Mouse (Mus musculus): ENCODE results near the gene Eno1. TPM values are rescaled to one million over a fixed set of nuclear protein-coding genes. Genes with fewer than 3 reads are reported as not detected.
"Not testable (repeated sequence)": the region's sequence is repeated elsewhere in the genome, so short reads cannot be mapped to it uniquely, and the experiment has no call there.

Eno1 gene
- polyA plus RNA-seq, 1 experiment from 2014 or later = 935 TPM

DNA sequence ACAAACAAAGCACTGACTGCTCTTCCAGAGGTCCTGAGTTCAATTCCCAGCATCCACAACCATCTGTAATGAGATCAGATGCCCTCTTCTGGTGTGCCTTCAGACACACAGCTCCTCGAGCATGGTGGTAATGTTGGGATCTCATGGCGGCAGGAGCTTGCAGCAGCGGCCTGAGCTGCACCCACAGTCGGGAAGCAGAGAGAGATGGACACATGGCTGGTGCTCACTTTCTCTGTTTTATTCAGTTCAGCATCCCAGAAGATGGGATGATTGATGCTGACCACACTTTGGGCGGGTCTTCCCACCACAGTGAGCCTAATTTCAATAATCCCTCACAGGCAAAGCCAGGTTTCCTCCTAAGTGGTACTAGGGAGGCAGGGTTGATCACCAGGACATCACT, 39.0 kb downstream of the Eno1 start:
- WGBS = 81% methylated on average over 5 of the region's 5 CpGs

DNA sequence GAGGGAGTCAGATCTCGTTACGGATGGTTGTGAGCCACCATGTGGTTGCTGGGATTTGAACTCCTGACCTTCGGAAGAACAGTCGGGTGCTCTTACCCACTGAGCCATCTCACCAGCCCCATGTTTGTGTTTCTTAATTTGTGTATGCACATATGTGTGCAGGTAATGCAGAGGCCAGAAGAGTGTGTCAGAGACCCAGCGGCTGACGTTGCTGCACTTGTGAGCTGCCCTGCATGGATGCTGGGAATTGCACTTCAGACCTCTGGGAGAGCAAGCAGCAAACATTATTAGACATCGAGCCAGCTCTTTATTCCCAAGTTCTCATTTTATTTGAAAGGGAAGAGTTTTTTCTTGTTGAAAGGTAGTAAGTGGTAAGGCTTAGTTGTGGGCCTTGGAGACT, 42.8 kb downstream of the Eno1 start:
- not testable (repeated sequence) for H3K9me3 ChIP-seq (ENCODE audit: control insufficient read depth, low read length); H3K4me3 ChIP-seq (replicated peaks; ENCODE audit: low read depth, low read length); H3K4me1 ChIP-seq (ENCODE audit: control insufficient read depth, insufficient read depth, low read length); H3K27ac ChIP-seq (replicated peaks; ENCODE audit: low read depth, low read length); ATAC-seq (ENCODE audit: low FRiP score, low TSS enrichment); H3K9ac ChIP-seq (replicated peaks; ENCODE audit: low read length); H3K4me2 ChIP-seq (ENCODE audit: low read length); H3K27me3 ChIP-seq (ENCODE audit: control insufficient read depth, insufficient read depth, low read length); DNase-seq; H3K36me3 ChIP-seq (ENCODE audit: control insufficient read depth, insufficient read depth, low read length)
- 88% methylated on average over 5 of the region's 7 CpGs for WGBS

More for the DNA sequence above, 39.0 kb downstream of the Eno1 start:
- no peak overlapping the region for H3K9ac ChIP-seq (replicated peaks; ENCODE audit: low read length)
- DNase-seq = no peak
- H3K4me3 ChIP-seq (replicated peaks; ENCODE audit: low read depth, low read length) = no peak overlapping the region
- H3K36me3 ChIP-seq (ENCODE audit: control insufficient read depth, insufficient read depth, low read length) = no peaks in the 10 kb centered on the region
- no peak overlapping the region for H3K27ac ChIP-seq (replicated peaks; ENCODE audit: low read depth, low read length)
- peaks cover 15% of the 10 kb centered on the region; the same call in 1 of the 2 replicates for H3K4me1 ChIP-seq (ENCODE audit: control insufficient read depth, insufficient read depth, low read length)
- H3K27me3 ChIP-seq (ENCODE audit: control insufficient read depth, insufficient read depth, low read length) = no peaks in the 10 kb centered on the region
- no peak for ATAC-seq (ENCODE audit: low FRiP score, low TSS enrichment)
- no peak overlapping the region for H3K4me2 ChIP-seq (ENCODE audit: low read length)
- H3K9me3 ChIP-seq (ENCODE audit: control insufficient read depth, low read length) = no peaks in the 10 kb centered on the region

DNA sequence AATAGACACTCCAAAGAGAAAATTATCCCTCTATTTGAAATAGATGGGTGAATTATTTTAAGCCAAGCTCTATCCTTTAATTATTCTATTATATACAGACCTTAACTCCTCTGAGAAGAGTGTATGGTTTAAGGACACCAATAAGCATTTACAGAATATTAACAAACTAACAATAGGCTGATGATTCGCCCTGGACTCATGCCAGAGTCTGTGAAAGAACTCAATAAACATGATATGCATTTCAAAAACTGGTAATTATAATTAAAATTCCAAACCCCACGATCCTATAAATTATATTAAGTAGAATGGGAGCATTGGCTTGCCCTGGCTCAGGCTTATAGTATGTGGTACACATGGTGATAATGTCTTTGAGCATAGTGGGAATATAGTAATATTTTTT, 43.5 kb downstream of the Eno1 start:
- ATAC-seq (ENCODE audit: low FRiP score, low TSS enrichment) = no peak

DNA sequence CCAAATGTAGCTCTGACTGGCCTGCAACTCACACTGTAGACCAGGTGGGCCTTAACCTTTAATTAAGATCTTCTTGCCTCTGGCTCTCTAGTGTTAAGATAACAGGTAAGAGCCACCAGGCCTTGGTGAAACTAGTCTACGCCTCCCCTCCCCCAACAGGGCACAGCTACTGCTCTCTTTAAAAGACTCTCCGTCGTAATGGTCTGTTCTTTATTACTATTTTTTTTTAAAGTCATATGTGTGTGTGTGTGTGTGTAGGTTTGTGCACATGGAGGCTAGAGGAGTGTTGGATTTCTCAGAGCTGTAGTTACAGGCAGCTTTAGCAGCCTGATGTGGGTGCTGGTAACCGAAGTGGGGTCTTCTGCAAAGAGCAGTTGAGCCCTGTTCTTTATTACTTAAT, 43.9 kb downstream of the Eno1 start:
- Histone ChIP-seq H3K4me1 (ENCODE audit: control insufficient read depth, insufficient read depth, low read length) (0 out of 2 replicates have a peak, but pooled peaks cover 5% of the 10 kb centered on the region), H3K27ac (replicated peaks; ENCODE audit: low read depth, low read length) (peak overlapping the region; percentile 98), H3K9me3 (ENCODE audit: control insufficient read depth, low read length) (no peaks in the 10 kb centered on the region), H3K4me3 (replicated peaks; ENCODE audit: low read depth, low read length) (peak overlapping the region; percentile 95), H3K36me3 (ENCODE audit: control insufficient read depth, insufficient read depth, low read length) (no peaks in the 10 kb centered on the region), H3K4me2 (ENCODE audit: low read length) (peak overlapping the region; percentile 65), H3K27me3 (ENCODE audit: control insufficient read depth, insufficient read depth, low read length) (no peaks in the 10 kb centered on the region), H3K9ac (replicated peaks; ENCODE audit: low read length) (peak overlapping the region; percentile 78; the same call in 1 of the 2 replicates)
- ATAC-seq (ENCODE audit: low FRiP score, low TSS enrichment) (no peak), DNase-seq (no peak)
- WGBS = 41% methylated on average over 4 of the region's 4 CpGs

More for the DNA sequence above, 43.5 kb downstream of the Eno1 start:
- H3K27me3 ChIP-seq (ENCODE audit: control insufficient read depth, insufficient read depth, low read length) = no peaks in the 10 kb centered on the region
- DNase-seq = no peak
- peak overlapping the region; percentile 65; the same call in 1 of the 2 replicates for H3K4me2 ChIP-seq (ENCODE audit: low read length)
- no peak overlapping the region for H3K4me3 ChIP-seq (replicated peaks; ENCODE audit: low read depth, low read length)
- peak overlapping the region; percentile 98; the same call in 1 of the 2 replicates for H3K27ac ChIP-seq (replicated peaks; ENCODE audit: low read depth, low read length)
- no peaks in the 10 kb centered on the region for H3K36me3 ChIP-seq (ENCODE audit: control insufficient read depth, insufficient read depth, low read length)
- WGBS = 68% methylated on average over 2 of the region's 2 CpGs
- 0 out of 2 replicates have a peak, but pooled peaks cover 5% of the 10 kb centered on the region for H3K4me1 ChIP-seq (ENCODE audit: control insufficient read depth, insufficient read depth, low read length)
- H3K9me3 ChIP-seq (ENCODE audit: control insufficient read depth, low read length) = no peaks in the 10 kb centered on the region
- no peak overlapping the region for H3K9ac ChIP-seq (replicated peaks; ENCODE audit: low read length)

DNA sequence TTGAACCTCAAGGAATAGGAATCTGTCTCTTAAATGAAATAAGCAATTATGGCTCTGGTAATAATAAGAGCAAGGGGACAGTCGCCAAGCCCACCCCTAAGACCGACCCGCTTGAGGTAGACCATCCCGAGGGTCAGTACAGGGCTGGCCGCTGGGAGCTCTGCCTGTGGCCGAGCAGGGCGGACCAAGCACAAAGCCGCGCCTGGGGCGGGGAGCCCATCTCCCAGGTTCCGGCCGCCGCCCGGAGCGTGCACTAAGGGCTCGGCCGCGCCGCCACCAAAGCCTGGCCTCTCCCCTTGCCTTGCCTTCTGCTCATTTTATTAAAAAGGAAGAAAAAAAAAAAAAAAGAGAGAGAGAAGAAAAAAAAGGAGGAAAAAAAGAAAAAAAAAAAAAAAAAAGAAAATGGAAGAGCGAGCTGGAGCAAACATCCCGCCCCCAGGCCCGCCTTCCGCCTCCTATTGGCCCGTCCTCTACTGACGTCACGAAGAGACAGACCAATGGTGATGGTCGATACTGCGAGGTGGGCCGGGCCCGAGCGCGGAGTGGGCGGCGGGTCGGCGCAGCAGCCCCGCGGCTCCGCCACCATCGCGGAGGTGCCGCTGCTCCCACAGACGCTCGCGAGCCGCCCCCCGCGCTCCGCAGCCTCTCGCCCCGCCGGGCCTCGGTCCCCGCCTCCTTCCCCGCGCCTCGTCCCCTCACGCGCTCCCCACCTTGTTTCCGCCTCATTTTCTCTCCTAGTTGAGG, 44.7 kb downstream of the Eno1 start, which contains the start of gene Rere:
Gene Rere, plus strand, starts transcription at position 629 of the 744 bp plus-strand sequence.
- Histone ChIP-seq H3K27ac (replicated peaks; ENCODE audit: low read depth, low read length) (peak within 1 kb of the TSS; percentile 98), H3K4me2 (ENCODE audit: low read length) (peak within 1 kb of the TSS; percentile 68), H3K36me3 (ENCODE audit: control insufficient read depth, insufficient read depth, low read length) (no peaks in the 10 kb centered on the region), H3K4me3 (replicated peaks; ENCODE audit: low read depth, low read length) (peak within 1 kb of the TSS; percentile 95), H3K4me1 (ENCODE audit: control insufficient read depth, insufficient read depth, low read length) (peaks cover 10% of the 10 kb centered on the region; the same call in 1 of the 2 replicates), H3K27me3 (ENCODE audit: control insufficient read depth, insufficient read depth, low read length) (no peaks in the 10 kb centered on the region), H3K9me3 (ENCODE audit: control insufficient read depth, low read length) (no peaks in the 10 kb centered on the region), H3K9ac (replicated peaks; ENCODE audit: low read length) (peak within 1 kb of the TSS; percentile 99)
- ATAC-seq (ENCODE audit: low FRiP score, low TSS enrichment) = peak; percentile 99
- peak; percentile 98 for DNase-seq
- under 1% methylated on average over 59 of the region's 60 CpGs for WGBS

DNA sequence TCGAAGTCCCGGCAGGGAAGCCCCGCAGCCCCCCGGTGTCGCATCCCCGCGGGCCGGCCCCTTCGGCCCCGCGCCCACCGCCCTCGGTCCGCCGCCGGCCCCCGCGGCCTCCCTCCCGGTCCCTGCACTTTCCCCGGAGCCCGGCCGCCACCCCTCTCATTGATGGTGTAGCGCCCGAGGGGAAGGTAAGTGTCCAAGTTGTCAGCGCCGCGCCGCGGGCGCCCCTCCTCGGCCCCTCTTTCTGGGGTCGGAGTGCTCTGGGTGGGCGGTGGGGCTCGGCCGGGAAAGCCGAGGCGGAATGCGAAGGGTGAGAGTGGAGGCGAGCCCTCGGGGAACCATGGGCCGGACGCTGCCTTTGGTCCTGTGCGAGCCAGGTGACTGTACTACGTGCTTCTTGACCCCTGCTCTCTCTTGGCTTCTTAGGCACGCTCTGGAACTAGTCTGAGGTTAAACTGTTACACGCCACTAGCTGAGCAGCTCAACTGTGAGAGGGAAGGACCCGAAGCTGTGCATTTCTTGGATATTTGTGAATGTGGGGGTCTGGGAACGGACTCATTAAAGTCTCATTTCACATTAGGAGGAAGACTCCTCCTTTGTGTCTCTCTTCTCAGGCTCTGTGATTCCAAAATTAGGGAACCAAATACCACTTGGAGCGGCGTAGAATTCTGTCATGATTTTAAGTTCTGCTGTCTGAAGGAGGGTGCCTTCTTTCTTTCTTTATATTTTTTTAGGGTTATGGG, 45.5 kb downstream of the Eno1 start:
- DNase-seq = peak; percentile 64
- peak overlapping the region; percentile 95 for H3K4me3 ChIP-seq (replicated peaks; ENCODE audit: low read depth, low read length)
- H3K9ac ChIP-seq (replicated peaks; ENCODE audit: low read length) = peak overlapping the region; percentile 99
- H3K27me3 ChIP-seq (ENCODE audit: control insufficient read depth, insufficient read depth, low read length) = no peaks in the 10 kb centered on the region
- WGBS = under 1% methylated on average over 45 of the region's 50 CpGs
- H3K4me1 ChIP-seq (ENCODE audit: control insufficient read depth, insufficient read depth, low read length) = peaks cover 10% of the 10 kb centered on the region; the same call in 1 of the 2 replicates
- peak overlapping the region; percentile 93 for H3K27ac ChIP-seq (replicated peaks; ENCODE audit: low read depth, low read length)
- peak overlapping the region; percentile 68 for H3K4me2 ChIP-seq (ENCODE audit: low read length)
- peak; percentile 31; the same call in 1 of the 2 replicates for ATAC-seq (ENCODE audit: low FRiP score, low TSS enrichment)
- H3K9me3 ChIP-seq (ENCODE audit: control insufficient read depth, low read length) = no peaks in the 10 kb centered on the region
- H3K36me3 ChIP-seq (ENCODE audit: control insufficient read depth, insufficient read depth, low read length) = no peaks in the 10 kb centered on the region

DNA sequence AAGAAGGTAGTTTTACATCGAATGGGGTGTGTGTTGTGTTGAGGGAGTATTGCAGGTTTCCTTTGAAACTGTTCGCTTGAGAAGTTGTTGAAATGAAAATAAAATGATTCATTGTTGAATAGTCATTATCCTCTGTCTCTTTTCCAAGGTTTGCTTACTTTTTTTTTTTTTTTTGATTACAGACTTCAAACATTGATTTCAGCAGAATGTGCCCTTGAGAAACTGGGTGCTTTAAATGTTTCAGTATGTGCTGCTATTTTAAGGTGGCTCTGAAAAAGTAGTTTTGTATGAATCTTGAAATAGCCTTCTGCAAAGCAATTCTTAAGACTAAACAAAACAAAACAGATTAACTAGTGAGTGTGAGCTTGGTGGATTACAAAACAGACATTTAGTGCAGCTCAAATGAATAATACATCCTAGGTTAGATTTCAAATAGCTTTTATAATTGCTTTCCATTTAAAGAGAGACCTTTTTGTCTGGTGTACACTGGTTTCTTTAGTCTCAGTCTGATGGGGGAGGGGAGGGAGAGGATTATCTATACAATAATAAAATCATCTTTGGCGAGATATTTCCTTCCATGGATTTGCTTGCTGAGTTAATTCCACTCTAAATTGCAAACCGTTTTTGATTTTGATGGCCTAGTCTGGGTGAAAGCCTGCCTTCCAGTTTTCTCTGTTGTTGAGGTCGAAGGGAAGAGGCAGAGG, 46.3 kb downstream of the Eno1 start:
- Histone ChIP-seq H3K9ac (replicated peaks; ENCODE audit: low read length) (peak overlapping the region; percentile 99), H3K9me3 (ENCODE audit: control insufficient read depth, low read length) (no peaks in the 10 kb centered on the region), H3K4me2 (ENCODE audit: low read length) (peak overlapping the region; percentile 68), H3K36me3 (ENCODE audit: control insufficient read depth, insufficient read depth, low read length) (no peaks in the 10 kb centered on the region), H3K27ac (replicated peaks; ENCODE audit: low read depth, low read length) (peak overlapping the region; percentile 93), H3K4me3 (replicated peaks; ENCODE audit: low read depth, low read length) (peak overlapping the region; percentile 95), H3K27me3 (ENCODE audit: control insufficient read depth, insufficient read depth, low read length) (no peaks in the 10 kb centered on the region), H3K4me1 (ENCODE audit: control insufficient read depth, insufficient read depth, low read length) (peaks cover 10% of the 10 kb centered on the region; the same call in 1 of the 2 replicates)
- no peak for ATAC-seq (ENCODE audit: low FRiP score, low TSS enrichment)
- DNase-seq = peak; percentile 63
- WGBS = 3% methylated on average over 5 of the region's 5 CpGs

DNA sequence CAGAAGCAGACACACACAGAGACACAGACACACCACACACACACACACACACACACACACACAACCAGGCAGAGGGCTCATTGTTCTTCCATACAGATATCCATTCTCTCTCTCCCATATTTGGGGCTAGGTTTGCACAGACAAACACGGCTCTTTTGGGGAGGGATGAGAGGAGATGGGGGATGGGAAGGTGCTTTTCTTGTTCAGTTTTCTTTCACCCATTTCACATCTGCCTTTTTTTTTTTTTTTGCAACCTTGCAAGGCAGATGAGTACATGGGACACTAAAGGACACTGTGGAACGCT, 46.8 kb downstream of the Eno1 start:
- H3K4me3 ChIP-seq (replicated peaks; ENCODE audit: low read depth, low read length) = peak overlapping the region; percentile 95
- ATAC-seq (ENCODE audit: low FRiP score, low TSS enrichment) (no peak), DNase-seq (no peak)
- H3K27ac ChIP-seq (replicated peaks; ENCODE audit: low read depth, low read length) = peak overlapping the region; percentile 93
- no peaks in the 10 kb centered on the region for H3K9me3 ChIP-seq (ENCODE audit: control insufficient read depth, low read length)
- peak overlapping the region; percentile 99 for H3K9ac ChIP-seq (replicated peaks; ENCODE audit: low read length)
- H3K27me3 ChIP-seq (ENCODE audit: control insufficient read depth, insufficient read depth, low read length) = no peaks in the 10 kb centered on the region
- no peaks in the 10 kb centered on the region for H3K36me3 ChIP-seq (ENCODE audit: control insufficient read depth, insufficient read depth, low read length)
- H3K4me2 ChIP-seq (ENCODE audit: low read length) = peak overlapping the region; percentile 68
- peaks cover 10% of the 10 kb centered on the region; the same call in 1 of the 2 replicates for H3K4me1 ChIP-seq (ENCODE audit: control insufficient read depth, insufficient read depth, low read length)
- 4% methylated on average over 2 of the region's 2 CpGs for WGBS

Data from midbrain, embryonic 14.5 days (tissue).